Mouse (Mus musculus) liver, postnatal 0 days (tissue): ENCODE measurements around the gene Rfc1.

Experiments used
- CTCF ChIP-seq: sonication (generic); IDR thresholded peaks from 2 replicates; pipeline ENCODE4 v1.5.1; 2016; ENCODE audit warnings: antibody characterized with exemption, low read depth
- EP300 ChIP-seq: IDR thresholded peaks from 2 replicates; pipeline ENCODE4 v1.6.1; 2016; ENCODE audit warnings: antibody characterized with exemption, low read depth, mild to moderate bottlenecking

DNA sequence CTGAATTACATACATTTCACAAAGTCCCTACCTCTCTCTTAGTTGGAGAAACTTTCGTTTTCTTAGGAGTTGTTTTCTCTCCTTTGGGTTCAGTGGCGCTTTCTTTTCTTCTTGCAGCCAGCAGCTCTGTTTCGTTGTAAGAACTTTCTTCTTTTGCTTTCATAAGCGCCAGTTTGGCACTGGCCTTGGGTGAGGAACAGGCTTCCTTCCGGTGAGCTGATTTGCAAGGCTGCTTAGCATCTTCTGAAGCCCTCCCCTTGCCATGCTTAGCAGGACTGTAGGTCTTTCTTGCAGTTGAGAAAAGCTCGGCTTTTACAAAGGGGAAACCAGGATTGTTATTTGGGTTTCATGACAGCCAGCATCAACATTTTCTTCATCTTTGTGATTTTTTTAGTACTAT, 41.8 kb downstream of the Rfc1 start:
- TF ChIP-seq CTCF (no peak), EP300 (no peak)
